Mouse (Mus musculus) midbrain, embryonic 16.5 days (tissue): ENCODE results near the gene Olfr1472. TPM values are rescaled to one million over a fixed set of nuclear protein-coding genes. Genes with fewer than 3 reads are reported as not detected.
"Not testable (repeated sequence)": the region's sequence is repeated elsewhere in the genome, so short reads cannot be mapped to it uniquely, and the experiment has no call there.

ENCODE experiments used
- ATAC-seq: fragments of 200-750 bp; cut with Nextera tagmentation; 2 replicates; pipeline ENCODE4 v1.8.0; 2017; ENCODE audit warnings: moderate TSS enrichment
- H3K27ac ChIP-seq: fragments of 300-500 bp; sonication (generic); 2 replicates; pipeline ENCODE4 v1.5.1; 2014; ENCODE audit warnings: mild to moderate bottlenecking, low read length, mixed read lengths
- H3K27me3 ChIP-seq: fragments of 300-500 bp; sonication (generic); 2 replicates; pipeline ENCODE4 v1.6.1; 2014; ENCODE audit warnings: low read depth, low read length, mixed read lengths; ENCODE audit not compliant: control insufficient read depth, insufficient read depth
- H3K36me3 ChIP-seq: fragments of 300-500 bp; sonication (generic); 2 replicates; pipeline ENCODE4 v1.6.1; 2014; ENCODE audit warnings: mild to moderate bottlenecking, low read length, moderate library complexity, mixed read lengths; ENCODE audit not compliant: control insufficient read depth, insufficient read depth
- H3K4me1 ChIP-seq: fragments of 300-500 bp; sonication (generic); 2 replicates; pipeline ENCODE4 v1.6.1; 2014; ENCODE audit warnings: mild to moderate bottlenecking, low read length, mixed read lengths; ENCODE audit not compliant: control insufficient read depth, insufficient read depth
- H3K4me2 ChIP-seq: fragments of 300-500 bp; sonication (generic); 2 replicates; pipeline ENCODE4 v1.6.1; 2014; ENCODE audit warnings: mild to moderate bottlenecking, low read length, mixed read lengths
- H3K4me3 ChIP-seq: fragments of 300-500 bp; sonication (generic); 2 replicates; pipeline ENCODE4 v1.5.1; 2014; ENCODE audit warnings: low read depth, mild to moderate bottlenecking, low read length, moderate library complexity, mixed read lengths
- H3K9ac ChIP-seq: fragments of 300-500 bp; sonication (generic); 2 replicates; pipeline ENCODE4 v1.6.1; 2014; ENCODE audit warnings: low read depth, low read length, mixed read lengths
- H3K9me3 ChIP-seq: fragments of 300-500 bp; sonication (generic); replicated peaks from 2 replicates; pipeline ENCODE4 v1.6.1; 2014; ENCODE audit warnings: mild to moderate bottlenecking, low read length, mixed read lengths; ENCODE audit not compliant: control insufficient read depth, poor library complexity, severe bottlenecking
- WGBS: fragments of 180-500 bp; shearing (Covaris S2); extraction: QIAGEN DNeasy Blood & Tissue Kit; methylation state at CpG from one replicate; pipeline ENCODE4 v1.1.7; 2014; 5-methylcytosine and 5-hydroxymethylcytosine counted together
- polyA plus RNA-seq: library from polyadenylated mRNA; unstranded; fragments of >200 nt; fragmentation: Nextera tagmentation; extraction: Ambion mirVana; gene quantifications from 2 replicates; pipeline ENCODE4 v1.2.1, GENCODE M21; 2015

The Olfr1472 gene
- polyA plus RNA-seq, result not detected in 2 replicates

GRCm38 (mm10) chr19:13455986-13456385, at the start of gene Olfr1472:
Gene Olfr1472, minus strand, starts transcription at chr19:13456086.
- no peaks in the 10 kb centered on the region for H3K36me3 ChIP-seq
- H3K4me2 ChIP-seq, result no peak within 1 kb of the TSS
- no peak for ATAC-seq
- no peak within 1 kb of the TSS for H3K9ac ChIP-seq
- no peaks in the 10 kb centered on the region for H3K27me3 ChIP-seq
- 89% methylated on average over 1 of the region's 1 CpGs for WGBS
- H3K27ac ChIP-seq, result no peak within 1 kb of the TSS
- H3K4me3 ChIP-seq, result no peak within 1 kb of the TSS
- peaks cover 3% of the 10 kb centered on the region; the same call in 1 of the 2 replicates for H3K9me3 ChIP-seq
- no peaks in the 10 kb centered on the region for H3K4me1 ChIP-seq

- WGBS, result 71% methylated on average over 3 of the region's 3 CpGs
- ATAC-seq, result no peak
- no peak within 1 kb of the TSS for H3K27ac ChIP-seq
Observed at GRCm38 (mm10) chr19:13500246-13500645, 44.4 kb upstream of the Olfr1472 start, which contains the start of gene Olfr1477. Gene Olfr1477, plus strand, starts transcription at chr19:13500546.

GRCm38 (mm10) chr19:13480096-13480495, 24.2 kb upstream of the Olfr1472 start, which contains the start of gene Olfr1475:
Gene Olfr1475, minus strand, starts transcription at chr19:13480196.
- no peak within 1 kb of the TSS for H3K9ac ChIP-seq
- H3K4me2 ChIP-seq, result no peak within 1 kb of the TSS
- no peak within 1 kb of the TSS for H3K4me3 ChIP-seq
- H3K27me3 ChIP-seq, result no peaks in the 10 kb centered on the region
- H3K9me3 ChIP-seq, result no peaks in the 10 kb centered on the region
- no peak within 1 kb of the TSS for H3K27ac ChIP-seq
- H3K4me1 ChIP-seq, result no peaks in the 10 kb centered on the region
- no peaks in the 10 kb centered on the region for H3K36me3 ChIP-seq
- no peak for ATAC-seq

More at GRCm38 (mm10) chr19:13500246-13500645, 44.4 kb upstream of the Olfr1472 start, which contains the start of gene Olfr1477:
- H3K4me2 ChIP-seq, result no peak within 1 kb of the TSS
- no peak within 1 kb of the TSS for H3K9ac ChIP-seq
- H3K27me3 ChIP-seq, result no peaks in the 10 kb centered on the region
- no peak within 1 kb of the TSS for H3K4me3 ChIP-seq
- H3K9me3 ChIP-seq, result no peaks in the 10 kb centered on the region; the same call in 1 of the 2 replicates
- no peaks in the 10 kb centered on the region for H3K36me3 ChIP-seq
- H3K4me1 ChIP-seq, result no peaks in the 10 kb centered on the region

GRCm38 (mm10) chr19:13469265-13469664, 13.4 kb upstream of the Olfr1472 start, which contains the start of gene Olfr1474:
Gene Olfr1474, plus strand, starts transcription at chr19:13469565.
- not testable (repeated sequence) for ATAC-seq, H3K4me2 ChIP-seq, H3K27ac ChIP-seq, H3K36me3 ChIP-seq, H3K4me3 ChIP-seq, H3K9ac ChIP-seq, H3K9me3 ChIP-seq, H3K27me3 ChIP-seq, H3K4me1 ChIP-seq
- 78% methylated on average over 4 of the region's 4 CpGs for WGBS

GRCm38 (mm10) chr19:13443109-13443508, 12.8 kb downstream of the Olfr1472 start, which contains the start of gene Olfr1471:
Gene Olfr1471, plus strand, starts transcription at chr19:13443409.
- not testable (repeated sequence) for ATAC-seq, H3K4me3 ChIP-seq, H3K4me1 ChIP-seq, H3K9ac ChIP-seq, H3K27ac ChIP-seq, H3K9me3 ChIP-seq, H3K36me3 ChIP-seq, H3K4me2 ChIP-seq, H3K27me3 ChIP-seq
- 72% methylated on average over 2 of the region's 2 CpGs for WGBS

GRCm38 (mm10) chr19:13407549-13407948, 48.3 kb downstream of the Olfr1472 start, which contains the start of gene Olfr1469:
Gene Olfr1469, plus strand, starts transcription at chr19:13407849.
- Histone ChIP-seq H3K36me3 (no peaks in the 10 kb centered on the region), H3K4me2 (no peak within 1 kb of the TSS), H3K9ac (no peak within 1 kb of the TSS), H3K4me3 (no peak within 1 kb of the TSS), H3K27ac (no peak within 1 kb of the TSS), H3K4me1 (no peaks in the 10 kb centered on the region), H3K9me3 (peaks cover 10% of the 10 kb centered on the region; the same call in 1 of the 2 replicates), H3K27me3 (no peaks in the 10 kb centered on the region)
- ATAC-seq, result no peak
- 82% methylated on average over 2 of the region's 2 CpGs for WGBS

Other genes starting within 250 kb of the Olfr1472 start
- gene Olfr1463, start 224.8 kb downstream of the Olfr1472 start, polyA plus RNA-seq, result not detected in 2 replicates
- not detected in 2 replicates for gene Olfr1465, start 140.5 kb downstream of the Olfr1472 start, polyA plus RNA-seq
- gene Olfr1466, start 117.2 kb downstream of the Olfr1472 start, polyA plus RNA-seq, result not detected in 2 replicates
- not detected in 2 replicates for gene Olfr1467, start 93.8 kb downstream of the Olfr1472 start, polyA plus RNA-seq
- not detected in 2 replicates for gene Olfr1469, start 48.2 kb downstream of the Olfr1472 start, polyA plus RNA-seq
- not detected in 2 replicates for gene Olfr1471, start 12.7 kb downstream of the Olfr1472 start, polyA plus RNA-seq
- gene Olfr1474, start 13.5 kb upstream of the Olfr1472 start, polyA plus RNA-seq, result not detected in 2 replicates
- not detected in 2 replicates for gene Olfr1475, start 24.1 kb upstream of the Olfr1472 start, polyA plus RNA-seq
- gene Olfr1477, start 44.5 kb upstream of the Olfr1472 start, polyA plus RNA-seq, result not detected in 2 replicates
- gene Olfr1480, start 71.8 kb upstream of the Olfr1472 start, polyA plus RNA-seq, result not detected in 2 replicates
- gene Olfr1484, start 127.4 kb upstream of the Olfr1472 start, polyA plus RNA-seq, result not detected in 2 replicates
- gene Olfr1487, start 161.3 kb upstream of the Olfr1472 start, polyA plus RNA-seq, result not detected in 2 replicates
- not detected in 2 replicates for gene Olfr1489, start 175.5 kb upstream of the Olfr1472 start, polyA plus RNA-seq
- not detected in 2 replicates for gene Olfr1490, start 195.0 kb upstream of the Olfr1472 start, polyA plus RNA-seq
- not detected in 2 replicates for gene Olfr1491, start 241.2 kb upstream of the Olfr1472 start, polyA plus RNA-seq